Mouse (Mus musculus) heart, postnatal 4 days (tissue): Measurements from ENCODE around the gene Pnliprp2. TPM values are rescaled to one million over a fixed set of nuclear protein-coding genes. Genes with fewer than 3 reads are reported as not detected.

Experiments
- DNase-seq: peaks from one replicate; pipeline ENCODE4 v3.0.0; 2021
- total RNA-seq, 2 experiments: library from RNA; stranded (reverse); gene quantifications; 2 replicates each; pipeline ENCODE4 v1.2.3; 2021

The Pnliprp2 gene
- total RNA-seq, 2 experiments from 2014 or later = 0.16 TPM; not detected in 1

DNA sequence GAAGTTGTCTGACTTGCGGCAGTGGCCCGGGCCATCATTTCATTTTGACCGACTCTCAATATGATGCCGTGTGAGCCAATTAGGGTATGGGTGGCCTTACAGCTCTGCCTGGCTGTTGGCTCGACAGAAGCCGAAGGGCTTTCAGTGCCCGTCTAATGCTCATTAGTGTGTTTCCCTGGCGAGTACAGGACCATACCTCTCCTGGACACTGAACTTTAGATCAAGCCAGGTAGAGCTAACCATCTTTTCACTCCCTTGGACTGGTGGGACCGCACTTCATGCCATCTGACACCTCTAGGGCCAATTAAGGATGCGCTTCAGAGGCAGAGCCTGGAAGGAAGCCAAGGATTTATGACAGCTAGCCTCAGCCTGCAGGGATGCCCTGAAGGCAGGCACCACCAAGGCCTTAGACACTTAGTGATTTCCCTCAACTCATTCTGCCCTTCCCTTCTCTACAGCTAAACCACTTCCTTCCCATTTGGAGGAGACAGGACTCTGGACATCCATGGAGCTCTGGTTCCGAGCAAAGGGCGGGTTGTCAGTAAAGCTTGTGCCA, 35.7 kb downstream of the Pnliprp2 start:
- no peak for DNase-seq

DNA sequence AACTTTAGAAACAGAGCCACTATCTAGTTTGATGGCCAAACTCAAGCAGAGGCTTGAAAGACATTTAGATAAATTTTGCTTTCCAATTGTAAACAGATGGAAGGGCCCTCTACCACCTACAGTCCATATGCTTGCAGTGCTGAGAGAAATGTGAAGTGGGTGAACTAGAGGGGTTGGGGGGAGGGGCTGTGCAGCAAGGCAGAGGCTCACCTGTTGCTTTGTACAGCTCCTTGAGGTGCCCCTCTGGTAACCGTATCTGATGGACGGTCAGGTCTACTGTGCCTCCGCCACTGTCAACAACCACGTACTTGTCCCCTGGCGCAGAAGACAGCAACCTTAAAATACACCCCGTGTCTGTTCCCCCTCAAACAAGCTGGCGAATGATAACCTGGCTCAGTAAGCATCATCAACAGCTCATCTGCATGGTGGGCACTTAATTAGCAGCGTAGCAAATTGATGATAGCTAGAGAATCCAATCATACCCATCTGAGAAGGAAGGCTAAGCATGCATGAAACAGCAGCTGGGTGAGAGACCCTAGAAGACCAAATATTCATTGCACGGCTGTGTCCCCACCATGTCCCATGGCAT, 45.8 kb downstream of the Pnliprp2 start:
- DNase-seq = no peak

DNA sequence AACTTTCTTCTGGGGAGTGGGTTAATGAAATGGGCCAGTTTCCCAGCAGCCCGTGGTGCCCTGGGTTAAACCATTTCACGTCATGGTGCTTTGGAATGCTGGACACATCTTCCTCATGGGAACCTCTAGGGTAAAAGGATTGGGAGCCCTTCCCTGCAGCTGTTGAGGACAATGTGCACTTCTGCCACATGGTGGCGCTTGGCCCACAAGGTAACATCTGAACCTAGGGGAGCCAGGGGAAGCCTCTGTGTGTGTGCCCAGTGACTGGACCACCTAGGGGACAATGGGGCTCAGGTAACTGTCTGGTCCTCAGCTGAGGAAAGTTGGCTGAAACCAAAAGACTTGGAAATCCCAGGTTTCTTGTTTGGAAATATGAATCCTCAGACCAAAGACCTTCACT, 46.8 kb downstream of the Pnliprp2 start:
- peak; percentile 87 for DNase-seq

- no peak for DNase-seq
Measured at GRCm38 (mm10) chr19:58808864-58809263, 49.3 kb downstream of the Pnliprp2 start.

- no peak for DNase-seq
Measured at GRCm38 (mm10) chr19:58810536-58810935, 51.0 kb downstream of the Pnliprp2 start.

GRCm38 (mm10) chr19:58815179-58815922, 55.8 kb downstream of the Pnliprp2 start:
- DNase-seq = no peak

DNA sequence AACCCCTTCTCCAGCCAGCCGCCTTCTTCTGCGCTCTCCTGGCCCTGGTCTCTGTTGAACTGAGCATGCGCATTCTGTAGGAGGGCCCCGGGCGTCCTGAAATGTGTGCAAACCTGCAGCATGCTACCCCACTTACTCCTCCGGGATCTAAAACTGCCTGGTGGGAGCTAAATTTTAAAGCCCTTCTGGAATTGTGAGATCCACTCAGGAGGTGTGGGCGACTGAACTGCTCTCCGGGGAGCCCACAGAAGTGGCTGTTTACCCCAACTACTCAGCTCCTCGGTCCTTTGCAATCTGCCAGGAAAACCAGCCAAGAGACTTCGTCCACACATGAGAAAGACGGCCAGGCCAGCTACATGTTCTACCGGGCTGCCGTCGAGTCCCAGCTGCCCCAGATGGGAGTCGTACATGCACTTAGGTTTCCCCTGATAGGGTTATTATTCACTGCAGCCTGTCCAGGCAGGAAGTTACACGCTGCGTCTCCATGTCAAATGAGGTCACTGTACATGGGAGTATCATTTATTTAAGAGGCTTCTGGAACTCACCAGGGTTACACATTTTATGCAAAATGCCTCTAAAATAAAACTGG, 57.0 kb downstream of the Pnliprp2 start:
- DNase-seq = peak; percentile 61

GRCm38 (mm10) chr19:58817398-58817797, 57.9 kb downstream of the Pnliprp2 start:
- no peak for DNase-seq

- DNase-seq = peak; percentile 42
Measured at GRCm38 (mm10) chr19:58818571-58819415, 59.3 kb downstream of the Pnliprp2 start.

GRCm38 (mm10) chr19:58822454-58823200, 63.1 kb downstream of the Pnliprp2 start:
- peak; percentile 90 for DNase-seq

DNA sequence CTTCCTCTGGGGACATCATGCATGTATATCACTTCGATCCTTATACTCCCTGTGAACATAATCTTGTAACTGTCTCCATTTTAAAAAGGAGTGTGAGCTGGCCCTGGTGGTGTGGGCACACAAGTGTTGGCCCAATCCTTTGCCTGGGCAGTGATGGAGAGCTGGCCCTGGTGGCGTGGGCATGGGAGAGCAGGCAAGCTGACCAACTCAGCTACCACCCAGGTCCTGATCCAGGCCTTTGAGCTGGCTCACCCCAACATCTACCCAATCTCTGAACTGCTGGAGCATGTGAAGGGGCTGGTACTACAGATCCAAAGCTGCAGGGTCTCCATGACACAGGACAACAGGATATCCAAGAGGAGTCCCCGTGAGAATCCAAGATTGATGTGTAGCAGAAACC, 63.8 kb downstream of the Pnliprp2 start:
- DNase-seq = no peak

GRCm38 (mm10) chr19:58824316-58824715, 64.8 kb downstream of the Pnliprp2 start:
- no peak for DNase-seq

Other genes with a start within 250 kb of the Pnliprp2 start
- gene Ccdc172, start 247.7 kb upstream of the Pnliprp2 start, total RNA-seq = not detected
- gene Pnlip, start 107.2 kb upstream of the Pnliprp2 start, total RNA-seq = not detected
- 1 to 10 TPM in 1 of 2 experiments, under 1 TPM in 1; 0.32 to 1.0 TPM for gene Pnliprp1, start 30.8 kb upstream of the Pnliprp2 start, total RNA-seq
- under 1 TPM in 1 of 2 experiments, not detected in 1; 0.29 TPM for gene 1700019N19Rik, start 34.7 kb downstream of the Pnliprp2 start, total RNA-seq
- gene Eno4, start 183.7 kb downstream of the Pnliprp2 start, total RNA-seq = not detected
- 10 to 100 TPM; 27.1 to 31.3 TPM for gene Hspa12a, start 183.9 kb downstream of the Pnliprp2 start, total RNA-seq